Mouse (Mus musculus) liver, embryonic 16.5 days (tissue): ENCODE measurements around the gene Zfp93. TPM values are rescaled to one million over a fixed set of nuclear protein-coding genes. Genes with fewer than 3 reads are reported as not detected.
A peak's percentile ranks its signal among the peaks of the same experiment; 100 is the strongest.
"Not testable (repeated sequence)": the region's sequence is repeated elsewhere in the genome, so short reads cannot be mapped to it uniquely, and the experiment has no call there.

ENCODE experiments used
- ATAC-seq: fragments of 200-750 bp; cut with Nextera tagmentation; 2 replicates; pipeline ENCODE4 v1.8.0; 2017; ENCODE audit warnings: low read depth, mild to moderate bottlenecking, moderate number of reproducible peaks, moderate library complexity
- H3K27ac ChIP-seq: fragments of 300-500 bp; sonication (generic); 2 replicates; pipeline ENCODE4 v1.5.1; 2014; ENCODE audit warnings: mild to moderate bottlenecking, low read length
- H3K27me3 ChIP-seq: fragments of 300-500 bp; sonication (generic); 2 replicates; pipeline ENCODE4 v1.6.1; 2014; ENCODE audit warnings: low read depth, low read length, mixed read lengths; ENCODE audit not compliant: control insufficient read depth, insufficient read depth
- H3K36me3 ChIP-seq: fragments of 300-500 bp; sonication (generic); 2 replicates; pipeline ENCODE4 v1.6.1; 2014; ENCODE audit warnings: mild to moderate bottlenecking; ENCODE audit not compliant: control insufficient read depth, insufficient read depth
- H3K4me1 ChIP-seq: fragments of 300-500 bp; sonication (generic); 2 replicates; pipeline ENCODE4 v1.6.1; 2014; ENCODE audit warnings: low read depth, low read length, mixed read lengths; ENCODE audit not compliant: control insufficient read depth
- H3K4me2 ChIP-seq: fragments of 300-500 bp; sonication (generic); 2 replicates; pipeline ENCODE4 v1.6.1; 2014; ENCODE audit warnings: low read depth, low read length, mixed read lengths
- H3K4me3 ChIP-seq: fragments of 300-500 bp; sonication (generic); 2 replicates; pipeline ENCODE4 v1.5.1; 2014; ENCODE audit warnings: low read depth, mild to moderate bottlenecking, low read length
- H3K9ac ChIP-seq: fragments of 300-500 bp; sonication (generic); 2 replicates; pipeline ENCODE4 v1.6.1; 2014; ENCODE audit warnings: low read depth, low read length
- H3K9me3 ChIP-seq: fragments of 300-500 bp; sonication (generic); replicated peaks from 2 replicates; pipeline ENCODE4 v1.6.1; 2016; ENCODE audit warnings: low read length; ENCODE audit not compliant: control insufficient read depth
- WGBS: fragments of 180-500 bp; shearing (Covaris S2); extraction: QIAGEN DNeasy Blood & Tissue Kit; methylation state at CpG from one replicate; pipeline ENCODE4 v1.1.7; 2014; ENCODE audit not compliant: insufficient replicate concordance; 5-methylcytosine and 5-hydroxymethylcytosine counted together
- polyA plus RNA-seq: library from polyadenylated mRNA; unstranded; fragments of >200 nt; fragmentation: Nextera tagmentation; extraction: Ambion mirVana; gene quantifications from 2 replicates; pipeline ENCODE4 v1.2.1, GENCODE M21; 2015

Zfp93 gene
- polyA plus RNA-seq, 1 experiment from 2014 or later: 1.3 TPM

- H3K4me1 ChIP-seq: no peaks in the 10 kb centered on the region
- H3K27ac ChIP-seq: no peak overlapping the region
- no peak for ATAC-seq
- no peaks in the 10 kb centered on the region for H3K9me3 ChIP-seq
- no peaks in the 10 kb centered on the region for H3K36me3 ChIP-seq
- no peak overlapping the region for H3K4me3 ChIP-seq
- H3K9ac ChIP-seq: no peak overlapping the region
- no peaks in the 10 kb centered on the region for H3K27me3 ChIP-seq
- WGBS: 58% methylated on average over 3 of the region's 3 CpGs
- H3K4me2 ChIP-seq: no peak overlapping the region
These were observed 964 bp upstream of the Zfp93 start for GRCm38 (mm10) chr7:24269256-24269655.

- Histone ChIP-seq H3K4me3 (peak overlapping the region; percentile 64), H3K27ac (no peak overlapping the region), H3K4me1 (no peaks in the 10 kb centered on the region), H3K4me2 (peak overlapping the region; percentile 63), H3K27me3 (no peaks in the 10 kb centered on the region), H3K9me3 (no peaks in the 10 kb centered on the region), H3K9ac (peak overlapping the region; percentile 70; the same call in 1 of the 2 replicates), H3K36me3 (no peaks in the 10 kb centered on the region)
- ATAC-seq: no peak
- WGBS: 31% methylated on average over 7 of the region's 7 CpGs
These were observed 443 bp upstream of the Zfp93 start for GRCm38 (mm10) chr7:24269667-24270287.

- H3K4me2 ChIP-seq: no peak overlapping the region
- no peaks in the 10 kb centered on the region for H3K4me1 ChIP-seq
- H3K36me3 ChIP-seq: peaks cover 4% of the 10 kb centered on the region; the same call in 1 of the 2 replicates
- no peak for ATAC-seq
- no peak overlapping the region for H3K4me3 ChIP-seq
- no peaks in the 10 kb centered on the region for H3K9me3 ChIP-seq
- H3K9ac ChIP-seq: no peak overlapping the region
- no peaks in the 10 kb centered on the region for H3K27me3 ChIP-seq
- no peak overlapping the region for H3K27ac ChIP-seq
- 82% methylated on average over 6 of the region's 6 CpGs for WGBS
These were observed 971 bp downstream of the Zfp93 start for GRCm38 (mm10) chr7:24271191-24271590.

GRCm38 (mm10) chr7:24274456-24274855 is 4.2 kb downstream of the Zfp93 start:
- H3K4me2 ChIP-seq: no peak overlapping the region

GRCm38 (mm10) chr7:24278771-24279170 is 8.6 kb downstream of the Zfp93 start:
- not testable (repeated sequence) for H3K27me3 ChIP-seq, H3K4me3 ChIP-seq, H3K36me3 ChIP-seq, H3K9me3 ChIP-seq, H3K27ac ChIP-seq, H3K4me1 ChIP-seq, ATAC-seq, H3K9ac ChIP-seq, H3K4me2 ChIP-seq
- WGBS: 62% methylated on average over 3 of the region's 3 CpGs

More at GRCm38 (mm10) chr7:24274456-24274855, 4.2 kb downstream of the Zfp93 start:
- 64% methylated on average over 4 of the region's 4 CpGs for whole genome bisulfite sequencing
- Histone ChIP-seq H3K27me3 (no peaks in the 10 kb centered on the region), H3K36me3 (peaks cover 4% of the 10 kb centered on the region; the same call in 1 of the 2 replicates), H3K27ac (no peak overlapping the region), H3K4me1 (no peaks in the 10 kb centered on the region), H3K4me3 (no peak overlapping the region), H3K9ac (no peak overlapping the region), H3K9me3 (no peaks in the 10 kb centered on the region)
- no peak for ATAC-seq

- Histone ChIP-seq H3K36me3 (no peaks in the 10 kb centered on the region; the same call in 1 of the 2 replicates), H3K27ac (no peak overlapping the region), H3K9me3 (no peaks in the 10 kb centered on the region), H3K4me1 (no peaks in the 10 kb centered on the region), H3K27me3 (no peaks in the 10 kb centered on the region), H3K4me2 (no peak overlapping the region), H3K4me3 (no peak overlapping the region), H3K9ac (no peak overlapping the region)
- no peak for ATAC-seq
- WGBS: 50% methylated on average over 10 of the region's 10 CpGs
These were observed 10.0 kb downstream of the Zfp93 start for GRCm38 (mm10) chr7:24280031-24280857.

- ATAC-seq: no peak
- no peak overlapping the region for H3K27ac ChIP-seq
- WGBS: 53% methylated on average over 4 of the region's 4 CpGs
These were observed 10.6 kb downstream of the Zfp93 start for GRCm38 (mm10) chr7:24280858-24281145.

GRCm38 (mm10) chr7:24286090-24286489 is 15.9 kb downstream of the Zfp93 start:
- Histone ChIP-seq H3K4me1 (no peaks in the 10 kb centered on the region), H3K4me2 (no peak overlapping the region), H3K27ac (no peak overlapping the region), H3K36me3 (no peaks in the 10 kb centered on the region; the same call in 1 of the 2 replicates), H3K9me3 (no peaks in the 10 kb centered on the region), H3K9ac (no peak overlapping the region), H3K4me3 (no peak overlapping the region), H3K27me3 (no peaks in the 10 kb centered on the region)
- ATAC-seq: no peak
- 39% methylated on average over 4 of the region's 4 CpGs for WGBS

More at GRCm38 (mm10) chr7:24280858-24281145, 10.6 kb downstream of the Zfp93 start:
- Histone ChIP-seq H3K27me3 (no peaks in the 10 kb centered on the region), H3K4me1 (no peaks in the 10 kb centered on the region), H3K4me2 (no peak overlapping the region), H3K9ac (no peak overlapping the region), H3K36me3 (no peaks in the 10 kb centered on the region), H3K4me3 (no peak overlapping the region), H3K9me3 (no peaks in the 10 kb centered on the region)

- Histone ChIP-seq H3K9me3 (no peaks in the 10 kb centered on the region), H3K9ac (no peak overlapping the region), H3K36me3 (peaks cover under 1% of the 10 kb centered on the region; the same call in 1 of the 2 replicates), H3K4me2 (no peak overlapping the region), H3K27me3 (no peaks in the 10 kb centered on the region), H3K4me3 (no peak overlapping the region), H3K27ac (no peak overlapping the region), H3K4me1 (no peaks in the 10 kb centered on the region)
- no peak for ATAC-seq
- 51% methylated on average over 4 of the region's 4 CpGs for WGBS
These were observed 16.7 kb downstream of the Zfp93 start for GRCm38 (mm10) chr7:24286916-24287315.
